Mouse (Mus musculus) cerebellum, adult 2 months (tissue): Measurements from ENCODE around the gene Plcb4. TPM values are rescaled to one million over a fixed set of nuclear protein-coding genes. Genes with fewer than 3 reads are reported as not detected.

Experiments
- DNase-seq, 2 experiments: peaks; one replicate each; pipeline ENCODE4 v3.0.0; 2021
- H3K27ac ChIP-seq: fragments of 200-500 bp; 2 replicates; pipeline ENCODE4 v1.5.1; 2012; ENCODE audit warnings: low read length, control low read depth, inconsistent platforms; ENCODE audit not compliant: insufficient read depth
- H3K27me3 ChIP-seq: fragments of 200-500 bp; 2 replicates; pipeline ENCODE4 v1.6.1; 2012; ENCODE audit warnings: inconsistent platforms, mild to moderate bottlenecking, low read length, moderate library complexity; ENCODE audit not compliant: control insufficient read depth, insufficient read depth
- H3K4me1 ChIP-seq: fragments of 200-500 bp; 2 replicates; pipeline ENCODE4 v1.6.1; 2011; ENCODE audit warnings: low read length; ENCODE audit not compliant: control insufficient read depth, insufficient read depth
- H3K4me3 ChIP-seq: fragments of 200-500 bp; replicated peaks from 2 replicates; pipeline ENCODE3; 2011; ENCODE audit warnings: mild to moderate bottlenecking, low read depth, low read length, control low read depth; ENCODE audit not compliant: insufficient read depth
- CTCF ChIP-seq: fragments of 200-500 bp; IDR thresholded peaks from 2 replicates; pipeline ENCODE4 v1.5.1; 2011; ENCODE audit warnings: low read depth, mild to moderate bottlenecking, control low read depth, low read length, moderate library complexity, borderline replicate concordance; ENCODE audit not compliant: insufficient read depth
- POLR2A ChIP-seq: fragments of 200-500 bp; IDR thresholded peaks from 2 replicates; pipeline ENCODE4 v1.6.1; 2011; ENCODE audit warnings: low read length, control low read depth, borderline replicate concordance; ENCODE audit not compliant: insufficient read depth
- WGBS: fragments of 180-500 bp; shearing (Covaris S2); methylation state at CpG from one replicate; pipeline ENCODE4 v1.1.7; 2018; 5-methylcytosine and 5-hydroxymethylcytosine counted together
- polyA plus RNA-seq: library from polyadenylated mRNA; depleted of rRNA; stranded (reverse); fragments of >200 nt; gene quantifications from 2 replicates; pipeline ENCODE4 v1.2.3, GENCODE M21; 2012

Plcb4 gene
- polyA plus RNA-seq, 1 experiment, result 166 TPM

GRCm38 (mm10) chr2:135641002-135641401 lies 17.8 kb upstream of the Plcb4 start:
- TF ChIP-seq POLR2A (no peak), CTCF (no peak)
- H3K4me3 ChIP-seq, result no peak overlapping the region
- H3K4me1 ChIP-seq, result peaks cover 8% of the 10 kb centered on the region
- WGBS, result 63% methylated on average over 1 of the region's 1 CpGs
- DNase-seq, result no peak
- H3K27me3 ChIP-seq, result no peaks in the 10 kb centered on the region
- peak overlapping the region; percentile 75; the same call in 1 of the 2 replicates for H3K27ac ChIP-seq

- no peak overlapping the region for H3K4me3 ChIP-seq
- no peak overlapping the region for H3K27ac ChIP-seq
- H3K27me3 ChIP-seq, result no peaks in the 10 kb centered on the region
- peak; percentile 56 to 92 for DNase-seq
- peaks cover 8% of the 10 kb centered on the region for H3K4me1 ChIP-seq
- TF ChIP-seq CTCF (no peak), POLR2A (no peak)
- 7% methylated on average over 2 of the region's 2 CpGs for WGBS
These were observed 17.2 kb upstream of the Plcb4 start for GRCm38 (mm10) chr2:135641636-135642035.

- H3K4me3 ChIP-seq, result no peak overlapping the region
- TF ChIP-seq CTCF (no peak), POLR2A (no peak)
- no peaks in the 10 kb centered on the region for H3K27me3 ChIP-seq
- peaks cover 3% of the 10 kb centered on the region; the same call in 1 of the 2 replicates for H3K4me1 ChIP-seq
- H3K27ac ChIP-seq, result no peak overlapping the region
- WGBS, result 90% methylated on average over 3 of the region's 3 CpGs
- DNase-seq, result no peak
These were observed 12.6 kb upstream of the Plcb4 start for GRCm38 (mm10) chr2:135646226-135646625.

- Histone ChIP-seq H3K4me3 (no peak overlapping the region), H3K27ac (no peak overlapping the region), H3K27me3 (no peaks in the 10 kb centered on the region), H3K4me1 (no peaks in the 10 kb centered on the region)
- TF ChIP-seq CTCF (no peak), POLR2A (no peak)
- WGBS, result 88% methylated on average over 6 of the region's 6 CpGs
- DNase-seq, result no peak
These were observed 12.2 kb upstream of the Plcb4 start for GRCm38 (mm10) chr2:135646654-135647053.

GRCm38 (mm10) chr2:135647985-135648384 lies 10.8 kb upstream of the Plcb4 start:
- no peak overlapping the region for H3K27ac ChIP-seq
- 69% methylated on average over 4 of the region's 4 CpGs for WGBS
- DNase-seq, result no peak
- TF ChIP-seq CTCF (no peak), POLR2A (no peak)
- H3K4me1 ChIP-seq, result no peaks in the 10 kb centered on the region
- H3K4me3 ChIP-seq, result no peak overlapping the region
- no peaks in the 10 kb centered on the region for H3K27me3 ChIP-seq

- no peaks in the 10 kb centered on the region for H3K4me1 ChIP-seq
- no peak for DNase-seq
- TF ChIP-seq CTCF, result no peak
- WGBS, result 94% methylated on average over 3 of the region's 3 CpGs
- H3K27me3 ChIP-seq, result no peaks in the 10 kb centered on the region
- no peak overlapping the region for H3K27ac ChIP-seq
- no peak overlapping the region for H3K4me3 ChIP-seq
These were observed 7.9 kb upstream of the Plcb4 start for GRCm38 (mm10) chr2:135650885-135651284.

GRCm38 (mm10) chr2:135652040-135652439 lies 6.8 kb upstream of the Plcb4 start:
- Histone ChIP-seq H3K27me3 (no peaks in the 10 kb centered on the region), H3K4me3 (no peak overlapping the region), H3K4me1 (no peaks in the 10 kb centered on the region), H3K27ac (no peak overlapping the region)
- 98% methylated on average over 6 of the region's 6 CpGs for WGBS
- no peak for DNase-seq
- no peak for TF ChIP-seq CTCF
- TF ChIP-seq POLR2A, result no peak

GRCm38 (mm10) chr2:135652451-135652850 lies 6.4 kb upstream of the Plcb4 start:
- 50% methylated on average over 4 of the region's 4 CpGs for WGBS

GRCm38 (mm10) chr2:135655948-135656347 lies 2.9 kb upstream of the Plcb4 start:
- H3K4me3 ChIP-seq, result no peak overlapping the region
- H3K27me3 ChIP-seq, result no peaks in the 10 kb centered on the region
- whole genome bisulfite sequencing, result 85% methylated on average over 1 of the region's 1 CpGs
- no peak overlapping the region for H3K27ac ChIP-seq
- H3K4me1 ChIP-seq, result no peaks in the 10 kb centered on the region
- TF ChIP-seq POLR2A (no peak), CTCF (no peak)
- DNase-seq, result no peak

More at GRCm38 (mm10) chr2:135652451-135652850, 6.4 kb upstream of the Plcb4 start:
- Histone ChIP-seq H3K4me3 (no peak overlapping the region), H3K27me3 (no peaks in the 10 kb centered on the region), H3K4me1 (no peaks in the 10 kb centered on the region), H3K27ac (no peak overlapping the region)
- TF ChIP-seq POLR2A, result no peak
- TF ChIP-seq CTCF, result no peak
- peak in 1 of 2 experiments; percentile 56 for DNase-seq

GRCm38 (mm10) chr2:135656586-135656985 lies 2.2 kb upstream of the Plcb4 start:
- TF ChIP-seq POLR2A (no peak), CTCF (no peak)
- no peak overlapping the region for H3K27ac ChIP-seq
- WGBS, result 84% methylated on average over 6 of the region's 6 CpGs
- no peak overlapping the region for H3K4me3 ChIP-seq
- H3K4me1 ChIP-seq, result no peaks in the 10 kb centered on the region
- no peak for DNase-seq
- no peaks in the 10 kb centered on the region for H3K27me3 ChIP-seq
